Mouse (Mus musculus) right cerebral cortex, postnatal 4 days (tissue): Measurements from ENCODE around the gene Olfr1317.

Experiments
- DNase-seq: peaks from one replicate; pipeline ENCODE4 v3.0.0-alpha.2; 2022

Gene Olfr1317

DNA sequence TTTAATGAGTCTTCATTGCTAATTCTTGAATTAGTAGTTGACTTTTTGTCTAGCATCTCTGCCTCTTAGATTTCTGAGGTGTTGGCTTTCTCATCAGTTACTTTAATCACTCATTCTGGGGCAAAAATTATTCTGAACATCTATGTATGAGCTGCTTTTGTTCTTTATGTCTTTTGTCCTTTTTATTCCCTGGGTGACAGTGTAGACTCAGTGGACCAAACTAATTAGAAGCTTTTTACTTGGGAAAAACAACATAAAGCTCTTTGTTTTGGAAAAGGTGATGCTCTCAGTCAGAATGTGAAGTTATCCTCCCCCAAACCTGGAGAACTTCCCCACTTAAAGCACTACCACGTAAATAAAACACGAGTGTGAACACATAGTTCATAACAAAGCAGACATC, at the start of gene Olfr1317:
TSS of gene Olfr1317 (plus strand) at position 301 of the 400 bp plus-strand sequence.
- DNase-seq: no peak

DNA sequence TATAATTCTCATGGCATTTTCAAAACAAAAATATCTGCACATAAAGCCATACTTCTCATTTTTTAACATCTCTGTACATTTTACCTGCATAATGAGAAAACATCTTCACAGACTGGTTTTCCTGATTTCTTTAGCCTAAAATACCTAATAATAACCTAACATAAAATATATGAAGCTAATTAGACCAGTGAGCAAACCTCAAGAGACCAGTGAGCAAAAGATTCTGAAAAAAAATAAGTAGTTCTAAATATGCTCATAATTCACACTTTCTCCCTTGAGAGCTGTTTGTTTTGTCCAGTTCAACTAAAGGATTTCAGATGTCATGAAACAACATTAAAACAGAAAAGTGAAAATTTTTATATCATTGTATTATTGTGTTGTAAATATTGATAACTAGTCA, 43.4 kb upstream of the Olfr1317 start, which contains the start of gene Olfr1314:
TSS of gene Olfr1314 (minus strand) at position 101 of the 400 bp plus-strand sequence.
- no peak for DNase-seq

DNA sequence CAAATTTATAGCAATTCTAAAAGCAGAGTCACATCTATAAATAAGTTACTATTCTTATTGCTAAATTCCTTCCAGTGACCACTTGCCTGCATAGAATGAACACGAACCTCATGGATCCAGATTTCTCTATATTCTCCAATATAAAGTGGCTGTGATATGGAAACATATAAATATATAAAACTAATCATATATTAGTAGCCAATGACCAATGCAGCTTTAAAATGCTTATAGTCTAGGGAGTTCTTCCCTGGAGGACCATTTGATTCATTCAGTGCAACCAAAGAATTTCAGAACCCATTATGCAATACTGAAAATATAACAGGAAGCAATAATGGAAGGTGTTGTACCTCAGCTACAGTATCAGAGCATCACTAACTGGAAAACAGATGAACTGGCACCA, 24.8 kb upstream of the Olfr1317 start, which contains the start of gene Olfr1315-ps1:
TSS of gene Olfr1315-ps1 (minus strand) at position 101 of the 400 bp plus-strand sequence.
- no peak for DNase-seq

DNA sequence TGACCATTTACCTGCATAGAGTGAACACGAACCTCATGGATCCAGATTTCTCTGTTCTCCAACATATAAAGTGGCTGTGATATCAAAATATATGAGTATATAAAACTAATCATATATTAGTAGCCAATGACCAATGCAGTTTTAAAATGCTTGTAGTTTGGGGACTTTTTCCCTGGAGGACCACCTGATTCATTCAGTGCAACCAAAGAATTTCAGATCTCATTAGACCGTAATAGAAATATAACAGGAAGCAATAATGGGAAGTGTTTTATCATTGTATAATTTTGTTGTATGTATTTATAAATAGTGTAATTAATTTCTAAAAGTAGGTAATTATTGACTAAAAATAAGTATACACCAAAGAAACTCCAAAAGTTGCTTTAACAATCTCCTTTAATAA, 5.3 kb upstream of the Olfr1317 start, which contains the start of gene Olfr1316:
TSS of gene Olfr1316 (minus strand) at position 101 of the 400 bp plus-strand sequence.
- DNase-seq: no peak

DNA sequence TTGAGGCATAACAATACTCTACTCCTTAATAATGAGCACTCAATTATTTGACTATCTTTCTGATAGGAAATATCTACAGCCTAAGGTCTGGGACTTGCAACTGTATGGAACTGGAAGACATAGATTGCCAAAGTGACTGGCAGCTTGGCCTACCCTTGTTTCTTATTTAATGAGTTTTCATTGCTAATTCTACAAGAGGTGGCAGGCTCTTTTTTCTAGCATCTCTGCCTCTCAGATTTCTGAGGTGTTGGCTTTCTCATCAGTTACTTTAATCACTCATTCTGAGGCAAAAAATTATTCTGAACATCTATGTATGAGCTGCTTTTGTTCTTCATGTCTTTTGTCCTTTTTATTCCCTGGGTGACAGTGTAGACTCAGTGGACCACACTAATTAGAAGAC, 13.8 kb downstream of the Olfr1317 start, which contains the start of gene Olfr1318:
TSS of gene Olfr1318 (plus strand) at position 301 of the 400 bp plus-strand sequence.
- no peak for DNase-seq
